Comparison of ENCODE assay signal across 8 mouse cellular contexts in genomic region chr10:7779751-7780237, GRCm38 (mm10). TPM values are rescaled to one million over a fixed set of nuclear protein-coding genes. Genes with fewer than 3 reads are reported as not detected.
A peak's percentile ranks its signal among the peaks of the same experiment; 100 is the strongest.
DNase-seq lines count a peak whose midpoint lies in the region; ATAC-seq and TF ChIP-seq lines count a peak whose summit lies in the region.
"Had no signal": no experiment of that assay in that cellular context is flagged by ENCODE, and none has a peak within 500 bp of the region (broad histone marks: within the 10 kb centered on the region; RNA-seq: fewer than 3 reads in every experiment).

No protein-coding gene starts in this region.

- ATAC-seq in lung, embryonic 15.5 days (ENCODE audit: borderline replicate concordance, extremely low read depth, low FRiP score, low TSS enrichment), result no peak
- no peak for ATAC-seq in embryonic facial prominence, embryonic 15.5 days (ENCODE audit: insufficient number of reproducible peaks, low FRiP score, low TSS enrichment, low read depth)
- no peak for ATAC-seq in limb, embryonic 12.5 days (ENCODE audit: insufficient number of reproducible peaks, insufficient read depth, low FRiP score, low TSS enrichment, low read depth)
- no peak for ATAC-seq in activated CD4-positive, CD25-positive, alpha-beta regulatory T cell, adult 4 months

- WGBS in lung, embryonic 15.5 days, result 17% methylated on average over 7 of the region's 7 CpGs
- WGBS in embryonic facial prominence, embryonic 15.5 days, result 22% methylated on average over 7 of the region's 7 CpGs
- WGBS in limb, embryonic 12.5 days, result 24% methylated on average over 7 of the region's 7 CpGs
- 18% methylated on average over 7 of the region's 7 CpGs for WGBS in small intestine, adult 2 months

- TF ChIP-seq CTCF in small intestine, adult 2 months (IDR thresholded peaks at IDR 0.05; ENCODE audit: extremely low read depth, insufficient read length, insufficient replicate concordance, low read depth, low read length), result no peak

- no peaks in the 10 kb centered on the region for H3K27me3 ChIP-seq in lung, embryonic 15.5 days
- no peaks in the 10 kb centered on the region for H3K27me3 ChIP-seq in embryonic facial prominence, embryonic 15.5 days
- H3K27me3 ChIP-seq in limb, embryonic 12.5 days, result no peaks in the 10 kb centered on the region
- H3K27me3 ChIP-seq in small intestine, adult 2 months (ENCODE audit: control insufficient read depth, insufficient read depth, low read length), result no peaks in the 10 kb centered on the region

- H3K36me3 ChIP-seq in lung, embryonic 15.5 days, result 0 out of 2 replicates have a peak, but pooled peaks cover 11% of the 10 kb centered on the region
- peaks cover 18% of the 10 kb centered on the region for H3K36me3 ChIP-seq in embryonic facial prominence, embryonic 15.5 days
- H3K36me3 ChIP-seq in limb, embryonic 12.5 days, result peaks cover 40% of the 10 kb centered on the region
- H3K36me3 ChIP-seq in small intestine, adult 2 months (ENCODE audit: control insufficient read depth, insufficient read depth, low read length), result peaks cover 14% of the 10 kb centered on the region

- peak overlapping the region; percentile 61; the same call in 1 of the 2 replicates for H3K9ac ChIP-seq in lung, embryonic 15.5 days
- 0 out of 2 replicates have a peak overlapping the region, but pooled peaks have one; percentile 71 for H3K9ac ChIP-seq in embryonic facial prominence, embryonic 15.5 days
- H3K9ac ChIP-seq in limb, embryonic 12.5 days (replicated peaks), result peak overlapping the region; percentile 84

- peak overlapping the region; percentile 77 for H3K4me3 ChIP-seq in lung, embryonic 15.5 days
- H3K4me3 ChIP-seq in embryonic facial prominence, embryonic 15.5 days (replicated peaks), result peak overlapping the region; percentile 74
- peak overlapping the region; percentile 94 for H3K4me3 ChIP-seq in limb, embryonic 12.5 days (replicated peaks)
- H3K4me3 ChIP-seq in small intestine, adult 2 months (ENCODE audit: low read depth, low read length), result peak overlapping the region; percentile 99

- H3K4me2 ChIP-seq in lung, embryonic 15.5 days, result peak overlapping the region; percentile 80
- peak overlapping the region; percentile 79 for H3K4me2 ChIP-seq in embryonic facial prominence, embryonic 15.5 days (replicated peaks)
- peak overlapping the region; percentile 71 for H3K4me2 ChIP-seq in limb, embryonic 12.5 days

- no peaks in the 10 kb centered on the region for H3K9me3 ChIP-seq in lung, embryonic 15.5 days
- H3K9me3 ChIP-seq in embryonic facial prominence, embryonic 15.5 days (replicated peaks), result no peaks in the 10 kb centered on the region
- H3K9me3 ChIP-seq in limb, embryonic 12.5 days, result no peaks in the 10 kb centered on the region

- no peak for DNase-seq in lung, postnatal 14 days
- DNase-seq in natural killer cell, adult 2 months (ENCODE audit: low spot score in 2 of 2), result no peak
- DNase-seq: thymus, postnatal 14 days had no signal

- no peak overlapping the region for H3K27ac ChIP-seq in lung, embryonic 15.5 days
- H3K27ac ChIP-seq in embryonic facial prominence, embryonic 15.5 days (replicated peaks), result no peak overlapping the region
- H3K27ac ChIP-seq in limb, embryonic 12.5 days, result no peak overlapping the region
- no peak overlapping the region for H3K27ac ChIP-seq in small intestine, adult 2 months (ENCODE audit: insufficient read depth, low read depth, low read length)

- H3K4me1 ChIP-seq in lung, embryonic 15.5 days, result 0 out of 2 replicates have a peak, but pooled peaks cover 6% of the 10 kb centered on the region
- H3K4me1 ChIP-seq in embryonic facial prominence, embryonic 15.5 days, result peaks cover 4% of the 10 kb centered on the region; the same call in 1 of the 2 replicates
- H3K4me1 ChIP-seq in limb, embryonic 12.5 days (replicated peaks), result peaks cover 7% of the 10 kb centered on the region
- H3K4me1 ChIP-seq in small intestine, adult 2 months (ENCODE audit: control insufficient read depth, insufficient read depth, insufficient read length, low read length), result peaks cover 2% of the 10 kb centered on the region; the same call in 1 of the 2 replicates

- TF ChIP-seq POLR2A in small intestine, adult 2 months (IDR thresholded peaks at IDR 0.05; ENCODE audit: low read depth, low read length), result no peak

RNA-seq across cellular contexts. Expression of gene Ginm1, which starts 12.8 kb away (rescaled TPM):
- polyA plus RNA-seq in lung, embryonic 15.5 days (2015; fragmentation: Nextera tagmentation; extraction: Ambion mirVana), result 87.7 and 88.8 TPM in 2 replicates
- polyA plus RNA-seq in embryonic facial prominence, embryonic 15.5 days (2015; fragmentation: Nextera tagmentation; extraction: Ambion mirVana), result 86.8 and 87.3 TPM in 2 replicates
- 60.8 and 68.1 TPM in 2 replicates for polyA plus RNA-seq in limb, embryonic 12.5 days (2016; fragmentation: Nextera tagmentation; extraction: Ambion mirVana)
- 5.0 and 11.6 TPM in 2 replicates for polyA plus RNA-seq in small intestine, adult 2 months (2012; rRNA removed)
- polyA plus RNA-seq in activated CD4-positive, CD25-positive, alpha-beta regulatory T cell, adult 4 months (2017; shearing (Covaris generic)), result 10 to 100 TPM; 60.7 to 68.8 TPM

RNA-seq across cellular contexts. Expression of gene Ppil4, which starts 12.9 kb away (rescaled TPM):
- polyA plus RNA-seq in lung, embryonic 15.5 days (2015; fragmentation: Nextera tagmentation; extraction: Ambion mirVana), result 37.5 and 39.0 TPM in 2 replicates
- polyA plus RNA-seq in embryonic facial prominence, embryonic 15.5 days (2015; fragmentation: Nextera tagmentation; extraction: Ambion mirVana), result 36.7 and 37.5 TPM in 2 replicates
- polyA plus RNA-seq in limb, embryonic 12.5 days (2016; fragmentation: Nextera tagmentation; extraction: Ambion mirVana), result 46.9 and 49.2 TPM in 2 replicates
- polyA plus RNA-seq in small intestine, adult 2 months (2012; rRNA removed), result 1.7 and 3.3 TPM in 2 replicates
- 10 to 100 TPM; 63.9 to 74.0 TPM for polyA plus RNA-seq in activated CD4-positive, CD25-positive, alpha-beta regulatory T cell, adult 4 months (2017; shearing (Covaris generic))

RNA-seq across cellular contexts. Expression of gene Zc3h12d, which starts 52.5 kb away (rescaled TPM):
- 0.14 and 0.23 TPM in 2 replicates for polyA plus RNA-seq in lung, embryonic 15.5 days (2015; fragmentation: Nextera tagmentation; extraction: Ambion mirVana)
- 0.21 TPM in 2 replicates for polyA plus RNA-seq in embryonic facial prominence, embryonic 15.5 days (2015; fragmentation: Nextera tagmentation; extraction: Ambion mirVana)
- polyA plus RNA-seq in limb, embryonic 12.5 days (2016; fragmentation: Nextera tagmentation; extraction: Ambion mirVana), result 0.29 TPM in 2 replicates
- 4.0 and 12.8 TPM in 2 replicates for polyA plus RNA-seq in small intestine, adult 2 months (2012; rRNA removed)
- 10 to 100 TPM; 30.6 to 51.3 TPM for polyA plus RNA-seq in activated CD4-positive, CD25-positive, alpha-beta regulatory T cell, adult 4 months (2017; shearing (Covaris generic))

RNA-seq across cellular contexts. Expression of gene Katna1, which starts 54.0 kb away (rescaled TPM):
- 53.5 and 54.4 TPM in 2 replicates for polyA plus RNA-seq in lung, embryonic 15.5 days (2015; fragmentation: Nextera tagmentation; extraction: Ambion mirVana)
- polyA plus RNA-seq in embryonic facial prominence, embryonic 15.5 days (2015; fragmentation: Nextera tagmentation; extraction: Ambion mirVana), result 53.7 and 58.5 TPM in 2 replicates
- 69.5 and 74.9 TPM in 2 replicates for polyA plus RNA-seq in limb, embryonic 12.5 days (2016; fragmentation: Nextera tagmentation; extraction: Ambion mirVana)
- 0.96 and 1.9 TPM in 2 replicates for polyA plus RNA-seq in small intestine, adult 2 months (2012; rRNA removed)
- 10 to 100 TPM; 77.4 to 78.9 TPM for polyA plus RNA-seq in activated CD4-positive, CD25-positive, alpha-beta regulatory T cell, adult 4 months (2017; shearing (Covaris generic))
